Mouse (Mus musculus) embryonic fibroblast, embryonic 13.5 days (primary cell): Measurements from ENCODE around the gene Rpl12. TPM values are rescaled to one million over a fixed set of nuclear protein-coding genes. Genes with fewer than 3 reads are reported as not detected.

Experiments used
- H3K27ac ChIP-seq: 2 replicates; pipeline ENCODE4 v1.5.1; 2012; ENCODE audit warnings: low read length, control low read depth, inconsistent platforms; ENCODE audit not compliant: insufficient read depth
- H3K4me1 ChIP-seq: 2 replicates; pipeline ENCODE4 v1.6.1; 2011; ENCODE audit warnings: low read length; ENCODE audit not compliant: control insufficient read depth, insufficient read depth
- H3K4me3 ChIP-seq: 2 replicates; pipeline ENCODE4 v1.5.1; 2011; ENCODE audit warnings: mild to moderate bottlenecking, control low read depth, low read length; ENCODE audit not compliant: insufficient read depth
- CTCF ChIP-seq: IDR thresholded peaks from 2 replicates; pipeline ENCODE4 v1.5.1; 2011; ENCODE audit warnings: mild to moderate bottlenecking, control low read depth, low read length, moderate library complexity, borderline replicate concordance; ENCODE audit not compliant: insufficient read depth
- POLR2A ChIP-seq: IDR thresholded peaks from 2 replicates; pipeline ENCODE4 v1.6.1; 2011; ENCODE audit warnings: low read depth, mild to moderate bottlenecking, control low read depth, low read length, moderate library complexity
- polyA plus RNA-seq: library from polyadenylated mRNA; stranded (reverse); fragments of >200 nt; gene quantifications from 2 replicates; pipeline ENCODE4 v1.2.4, GENCODE M21; 2011; ENCODE audit warnings: low read depth; ENCODE audit not compliant: missing spikeins, insufficient read length

Gene Rpl12
- polyA plus RNA-seq, result 64.0 and 65.9 TPM in 2 replicates

- H3K27ac ChIP-seq, result peak within 1 kb of the TSS; percentile 72
- TF ChIP-seq POLR2A, result peak; percentile 90
- TF ChIP-seq CTCF, result no peak
- peak within 1 kb of the TSS; percentile 76 for H3K4me3 ChIP-seq
- peaks cover 8% of the 10 kb centered on the region; the same call in 1 of the 2 replicates for H3K4me1 ChIP-seq
These were observed at the start of gene Rpl12, which contains the start of gene Lrsam1 for GRCm38 (mm10) chr2:32961192-32961995. Gene Rpl12 (plus strand): TSS chr2:32961559. Gene Lrsam1 (minus strand): TSS chr2:32961614.

- no peak overlapping the region for H3K4me3 ChIP-seq
- TF ChIP-seq CTCF (no peak), POLR2A (no peak)
- H3K27ac ChIP-seq, result no peak overlapping the region
- peaks cover 15% of the 10 kb centered on the region for H3K4me1 ChIP-seq
These were observed 49.6 kb upstream of the Rpl12 start for GRCm38 (mm10) chr2:32911639-32912182.

- Histone ChIP-seq H3K27ac (0 out of 2 replicates have a peak overlapping the region, but pooled peaks have one; percentile 4), H3K4me3 (no peak overlapping the region), H3K4me1 (peaks cover 16% of the 10 kb centered on the region)
- TF ChIP-seq CTCF (peak; percentile 100), POLR2A (no peak)
These were observed 49.1 kb upstream of the Rpl12 start for GRCm38 (mm10) chr2:32912210-32912804.

- H3K27ac ChIP-seq, result peak overlapping the region; percentile 99
- TF ChIP-seq POLR2A, result no peak
- TF ChIP-seq CTCF, result no peak
- no peak overlapping the region for H3K4me3 ChIP-seq
- peaks cover 19% of the 10 kb centered on the region for H3K4me1 ChIP-seq
These were observed 47.0 kb upstream of the Rpl12 start for GRCm38 (mm10) chr2:32914362-32914761.

GRCm38 (mm10) chr2:32914896-32915295 is 46.5 kb upstream of the Rpl12 start:
- H3K4me3 ChIP-seq, result no peak overlapping the region
- peak overlapping the region; percentile 99 for H3K27ac ChIP-seq
- TF ChIP-seq CTCF, result no peak
- no peak; the same call in 1 of the 2 replicates for TF ChIP-seq POLR2A
- peaks cover 19% of the 10 kb centered on the region for H3K4me1 ChIP-seq

GRCm38 (mm10) chr2:32917526-32917925 is 43.8 kb upstream of the Rpl12 start:
- H3K27ac ChIP-seq, result peak overlapping the region; percentile 93
- H3K4me1 ChIP-seq, result peaks cover 19% of the 10 kb centered on the region
- TF ChIP-seq POLR2A, result no peak
- no peak for TF ChIP-seq CTCF
- H3K4me3 ChIP-seq, result no peak overlapping the region

- no peak overlapping the region for H3K27ac ChIP-seq
- peaks cover 19% of the 10 kb centered on the region for H3K4me1 ChIP-seq
- TF ChIP-seq CTCF (no peak), POLR2A (no peak)
- no peak overlapping the region for H3K4me3 ChIP-seq
These were observed 43.0 kb upstream of the Rpl12 start for GRCm38 (mm10) chr2:32918391-32918790.

GRCm38 (mm10) chr2:32921235-32921634 is 40.1 kb upstream of the Rpl12 start:
- TF ChIP-seq CTCF, result no peak
- TF ChIP-seq POLR2A, result no peak

GRCm38 (mm10) chr2:32921801-32922380 is 39.5 kb upstream of the Rpl12 start:
- TF ChIP-seq POLR2A, result no peak
- no peak for TF ChIP-seq CTCF
- Histone ChIP-seq H3K4me3 (no peak overlapping the region), H3K4me1 (peaks cover 9% of the 10 kb centered on the region; the same call in 1 of the 2 replicates), H3K27ac (no peak overlapping the region)

More at GRCm38 (mm10) chr2:32921235-32921634, 40.1 kb upstream of the Rpl12 start:
- H3K4me1 ChIP-seq, result peaks cover 9% of the 10 kb centered on the region; the same call in 1 of the 2 replicates
- H3K27ac ChIP-seq, result no peak overlapping the region
- no peak overlapping the region for H3K4me3 ChIP-seq
